Mouse (Mus musculus) E14TG2a.4 (cell line): Measurements from ENCODE around the gene Gstm7.

ENCODE experiments used
- CTCF ChIP-seq: conservative IDR thresholded peaks from 2 replicates; pipeline ENCODE4 v1.5.1; 2014; ENCODE audit warnings: low read length
- NANOG ChIP-seq: IDR thresholded peaks from 2 replicates; pipeline ENCODE4 v1.6.1; 2014; ENCODE audit warnings: borderline replicate concordance, low read length, mixed read lengths

DNA sequence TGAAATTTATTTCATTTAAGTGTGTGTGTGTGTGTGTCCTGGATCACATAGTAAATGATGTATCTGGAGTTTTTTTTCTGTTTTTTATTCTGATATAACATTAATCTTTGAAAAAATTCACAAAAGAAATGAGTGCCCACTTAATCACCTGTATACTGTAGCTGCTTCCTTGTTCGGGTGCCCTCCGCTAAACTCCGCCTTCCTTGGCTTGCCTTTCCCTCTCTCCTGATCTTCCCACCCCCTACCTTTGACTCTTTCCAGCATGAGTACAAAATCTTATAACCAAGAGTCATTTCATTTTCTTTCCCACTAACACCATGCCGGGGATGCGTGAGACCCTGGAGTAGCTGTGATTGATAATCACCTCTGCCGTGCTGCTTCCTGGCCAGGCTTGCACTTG, 511 bp upstream of the Gstm7 start:
- no peak for TF ChIP-seq CTCF
- no peak for TF ChIP-seq NANOG
